Mouse (Mus musculus) kidney, postnatal 36 days (tissue): ENCODE results near the gene Hid1.

Experiments
- DNase-seq, 2 experiments: peaks; one replicate each; pipeline ENCODE4 v3.0.0; 2021 to 2022; ENCODE audit warnings: mixed read lengths in 2 of 2

The Hid1 gene

DNA sequence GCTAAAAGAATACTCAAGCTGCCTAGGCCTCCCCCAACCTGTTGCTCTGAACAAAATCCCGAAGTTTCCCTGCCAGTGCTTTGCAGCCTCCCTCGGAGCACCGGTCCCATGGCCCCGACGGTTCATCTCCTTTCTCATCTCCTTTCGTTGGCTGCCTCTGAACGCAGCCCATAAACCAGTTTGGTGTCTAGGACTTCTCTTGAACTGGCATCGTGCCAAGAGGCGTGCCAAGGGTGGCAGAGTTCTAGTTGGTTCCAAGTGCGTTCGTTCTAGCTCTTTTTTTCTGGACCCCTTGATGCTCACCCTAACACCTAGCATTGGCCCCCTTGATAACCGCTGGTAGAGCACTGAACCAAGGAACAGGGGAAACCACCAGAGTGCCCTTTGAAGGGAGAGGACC, 32.3 kb downstream of the Hid1 start:
- peak; percentile 18 to 71 for DNase-seq

DNA sequence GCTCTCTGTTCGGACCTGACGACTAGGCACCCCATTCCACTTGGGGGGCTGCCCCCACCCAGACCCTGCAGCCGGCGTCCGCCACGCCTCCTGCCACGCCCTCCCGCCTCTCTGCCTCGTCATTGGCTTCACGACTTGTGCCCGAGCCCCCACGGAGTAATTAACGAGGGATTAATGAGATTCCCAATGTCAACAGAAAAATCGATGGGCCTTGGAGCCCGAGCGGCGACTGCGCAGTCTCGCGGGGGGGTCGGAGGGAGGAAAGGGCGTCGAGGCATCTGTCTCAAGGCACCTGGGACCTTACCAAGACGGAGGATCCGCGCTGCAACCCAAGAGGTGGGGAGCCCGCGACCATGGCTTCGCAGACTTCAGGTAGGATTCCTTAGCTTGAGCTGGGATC, 33.0 kb downstream of the Hid1 start, which contains the start of gene Otop3:
Otop3 (plus strand) TSS at position 201 of the 400 bp plus-strand sequence.
- no peak for DNase-seq

DNA sequence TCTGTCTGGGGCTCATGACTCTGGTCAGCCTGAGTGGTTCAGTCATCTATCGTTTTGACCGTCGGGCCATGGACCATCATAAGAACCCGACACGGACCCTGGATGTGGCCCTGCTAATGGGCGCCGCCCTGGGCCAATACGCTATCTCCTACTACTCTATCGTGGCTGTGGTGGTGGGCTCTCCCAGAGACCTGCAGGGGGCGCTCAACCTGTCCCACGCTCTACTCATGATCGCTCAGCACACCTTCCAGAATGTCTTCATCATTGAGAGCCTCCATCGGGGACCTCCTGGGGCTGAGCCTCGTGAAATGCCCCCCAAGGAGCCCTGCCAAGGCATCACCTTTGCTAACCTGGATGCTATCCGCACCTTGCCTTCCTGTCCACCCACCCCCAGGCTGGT, 38.2 kb downstream of the Hid1 start:
- DNase-seq, result peak in 1 of 2 experiments; percentile 34

DNA sequence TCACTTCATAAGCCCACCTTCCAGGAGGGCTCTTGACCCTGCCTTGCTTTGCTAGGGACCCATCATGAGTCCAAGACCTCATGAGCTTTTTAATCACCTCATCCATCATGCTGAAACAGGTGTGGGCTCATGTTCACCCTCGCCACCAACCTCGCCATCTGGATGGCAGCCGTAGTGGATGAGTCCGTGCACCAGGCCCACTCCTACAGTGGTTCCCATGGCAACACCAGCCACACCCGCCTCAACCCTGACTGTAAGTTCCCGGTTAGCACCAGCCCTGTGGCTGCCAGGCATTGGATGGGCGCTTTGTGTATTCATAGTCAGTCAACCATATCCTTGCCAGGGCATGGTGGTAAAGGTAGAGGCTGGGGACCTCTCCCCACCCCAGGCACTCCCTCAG, 40.8 kb downstream of the Hid1 start:
- no peak for DNase-seq

DNA sequence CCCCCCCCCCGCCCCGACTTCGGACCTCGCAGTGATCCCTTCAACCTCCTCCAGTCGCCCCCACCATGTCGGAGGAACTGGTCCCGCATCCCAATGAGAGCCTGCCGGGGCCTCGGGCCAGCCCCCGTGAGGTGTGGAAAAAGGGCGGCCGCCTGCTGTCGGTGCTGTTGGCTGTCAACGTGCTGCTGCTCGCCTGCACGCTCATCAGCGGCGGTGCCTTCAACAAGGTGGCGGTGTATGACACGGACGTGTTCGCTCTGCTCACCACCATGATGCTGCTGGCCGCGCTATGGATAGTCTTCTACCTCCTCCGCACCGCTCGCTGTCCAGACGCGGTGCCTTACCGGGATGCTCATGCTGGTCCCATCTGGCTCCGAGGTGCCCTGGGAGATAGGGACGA, 44.2 kb downstream of the Hid1 start:
- DNase-seq, result no peak

DNA sequence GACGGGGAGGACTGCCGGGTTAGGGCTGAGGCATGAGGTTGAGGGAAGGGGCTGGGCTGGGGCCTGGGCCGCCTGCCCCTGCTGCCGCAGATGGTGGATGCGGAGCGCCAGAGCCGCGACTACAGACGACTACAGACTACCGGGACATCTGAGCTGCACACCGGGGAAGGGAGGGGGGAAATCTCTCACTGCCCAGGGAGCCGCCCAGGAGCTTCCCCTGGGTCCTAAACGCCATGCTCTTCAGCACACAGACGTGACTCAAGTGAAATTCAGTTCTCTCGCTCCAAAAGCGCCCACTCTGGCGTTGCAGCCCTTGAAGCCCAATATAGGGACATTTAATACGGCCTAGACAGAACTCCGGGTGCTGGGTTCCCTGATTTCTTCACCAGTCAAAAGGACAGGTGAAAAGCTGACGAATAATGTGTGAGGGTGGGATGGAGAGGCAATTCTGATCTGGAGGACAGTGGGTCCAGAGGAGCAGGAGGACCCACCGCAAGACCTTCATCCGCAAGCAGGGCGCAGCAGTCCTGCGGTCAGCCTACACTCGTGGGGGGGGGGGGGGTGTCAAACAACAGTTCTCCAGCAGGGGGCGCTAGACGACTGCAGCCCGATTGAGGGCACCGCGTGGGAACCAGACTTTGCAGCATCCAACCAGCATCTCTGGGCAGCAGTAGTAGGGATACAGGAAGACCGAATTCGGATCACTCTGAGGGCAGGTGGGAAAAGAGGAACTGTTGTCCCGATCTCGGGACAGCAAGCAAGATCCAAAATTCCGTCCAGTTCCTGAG, 45.5 kb downstream of the Hid1 start, which contains the start of gene Ush1g:
Ush1g (minus strand) TSS at position 136 of the 788 bp plus-strand sequence.
- peak; percentile 32 to 80 for DNase-seq

DNA sequence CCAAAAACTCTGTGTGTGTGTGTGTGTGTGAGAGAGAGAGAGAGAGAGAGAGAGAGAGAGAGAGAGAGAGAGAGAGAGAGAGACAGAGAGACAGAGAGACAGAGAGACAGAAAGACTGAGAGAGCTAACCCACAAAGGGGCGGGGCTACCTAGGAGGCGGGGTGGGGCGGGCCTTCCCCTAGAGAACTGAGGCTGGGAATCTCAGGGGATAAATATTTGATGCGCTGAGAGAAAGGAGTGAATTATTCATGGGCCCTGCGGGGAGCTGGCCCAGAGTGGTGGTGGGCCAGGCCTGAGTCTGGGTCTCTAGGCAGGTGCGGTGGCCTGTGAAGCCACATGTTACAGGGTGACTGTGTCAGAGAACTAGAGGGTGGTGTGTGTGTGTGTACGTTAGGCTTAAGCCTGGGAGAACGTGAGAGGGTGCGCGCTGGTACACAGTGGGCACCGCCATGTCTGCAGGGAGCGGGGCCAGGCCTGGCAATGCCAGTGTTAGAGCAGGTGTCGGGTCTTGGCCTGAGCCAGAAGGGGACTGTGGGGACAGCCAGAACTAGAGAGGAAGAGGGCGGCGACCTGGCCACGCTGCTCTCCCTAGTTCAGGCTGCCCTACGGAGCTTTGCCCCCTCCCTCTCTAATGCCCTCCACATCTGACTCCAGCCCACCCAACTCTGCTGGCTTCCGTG, 47.7 kb downstream of the Hid1 start:
- DNase-seq, result no peak

DNA sequence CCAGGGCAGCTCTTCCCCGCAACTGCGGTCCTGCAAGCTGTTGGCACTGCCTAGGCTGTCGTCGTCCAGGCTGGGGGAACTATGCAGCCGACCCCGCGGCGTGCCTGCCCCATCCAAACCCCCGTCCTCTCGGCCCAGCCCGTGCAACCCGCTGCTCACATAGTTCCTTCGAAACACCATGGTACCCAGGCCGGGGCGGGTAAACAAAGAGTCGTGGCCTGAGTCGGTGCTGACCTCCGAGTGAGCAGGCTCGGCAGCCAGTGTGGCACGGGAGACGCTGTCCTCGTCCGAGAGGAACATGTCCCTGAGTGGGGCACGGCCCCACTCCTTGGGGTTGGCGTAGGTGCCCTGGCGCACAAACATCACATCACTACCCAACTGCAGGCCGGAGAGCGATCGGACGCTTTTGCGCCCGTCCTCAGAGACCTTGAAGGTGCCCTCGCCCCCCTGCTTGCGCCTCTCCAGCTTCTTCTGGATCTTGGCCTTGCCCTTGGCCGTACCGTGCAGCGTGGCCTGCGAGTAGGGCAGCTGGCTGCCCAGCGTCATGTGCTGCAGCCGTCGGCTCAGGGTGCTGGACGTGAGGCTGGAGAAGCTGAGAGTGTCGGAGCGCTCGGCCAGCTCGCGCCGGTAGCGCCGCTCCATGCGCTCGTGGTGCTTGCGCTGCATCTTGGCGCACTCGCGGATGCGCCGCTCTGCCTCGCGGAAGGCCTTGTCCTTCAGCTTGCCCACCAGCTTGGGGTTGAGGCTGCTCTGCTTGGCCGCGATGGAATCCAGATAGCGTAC, 49.1 kb downstream of the Hid1 start:
- DNase-seq, result no peak

DNA sequence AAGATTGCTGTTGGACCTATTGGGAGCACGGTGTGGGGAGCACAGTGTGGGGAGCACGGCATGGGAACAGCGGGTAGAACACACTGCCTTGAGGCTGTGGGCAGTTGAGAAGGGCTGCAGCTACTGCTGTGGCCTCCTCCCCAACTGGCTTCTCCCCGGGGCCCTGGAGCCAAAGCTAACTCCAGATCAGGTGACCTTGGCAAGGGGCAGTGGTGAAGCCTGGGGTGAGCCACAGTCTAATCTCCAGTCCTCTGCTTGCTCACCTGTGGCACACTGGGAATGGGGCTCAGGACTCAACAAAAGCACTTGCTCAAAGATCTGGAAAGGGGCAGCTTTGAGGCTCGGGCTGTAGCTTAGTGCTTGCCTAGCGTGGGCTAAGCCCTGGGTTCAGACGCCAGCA, 50.4 kb downstream of the Hid1 start:
- DNase-seq, result no peak

DNA sequence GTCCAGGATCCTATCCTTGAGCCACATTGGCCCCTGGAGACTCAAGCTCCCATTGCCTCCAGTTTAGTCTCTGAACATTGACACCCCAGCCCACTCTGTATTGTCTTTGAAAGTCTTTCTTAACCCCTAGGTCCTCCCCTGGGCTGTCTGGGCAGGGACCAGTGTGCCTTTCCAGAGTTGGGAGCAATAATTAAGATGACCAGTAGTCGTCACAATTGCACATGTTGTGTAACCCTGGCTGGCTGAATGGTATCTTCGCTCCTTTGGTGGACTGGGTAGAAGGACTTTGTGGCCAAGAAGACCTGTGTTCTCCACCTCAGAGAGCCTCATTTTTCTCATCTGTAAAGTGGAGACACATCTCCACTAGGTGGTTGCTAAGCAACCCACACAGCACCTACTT, 53.3 kb downstream of the Hid1 start:
- DNase-seq, result peak in 1 of 2 experiments; percentile 27

DNA sequence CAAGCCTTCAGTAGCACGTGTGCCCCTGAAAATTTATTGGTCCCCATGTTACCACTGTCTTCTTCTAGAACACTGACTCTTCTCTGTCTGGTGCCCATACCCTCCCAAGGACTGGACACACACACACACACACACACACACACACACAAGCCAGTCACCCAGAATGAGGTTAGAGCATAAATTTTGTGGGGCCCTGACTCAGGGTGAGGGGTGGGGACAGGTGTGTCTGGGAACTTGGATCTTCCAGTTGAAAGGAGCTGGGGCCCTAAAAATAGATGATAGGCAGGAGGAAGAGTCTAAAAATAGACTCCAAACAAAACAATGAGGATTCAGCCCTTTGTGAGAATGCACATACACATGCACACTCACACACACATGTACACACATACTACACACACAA, 58.8 kb downstream of the Hid1 start:
- DNase-seq, result no peak

DNA sequence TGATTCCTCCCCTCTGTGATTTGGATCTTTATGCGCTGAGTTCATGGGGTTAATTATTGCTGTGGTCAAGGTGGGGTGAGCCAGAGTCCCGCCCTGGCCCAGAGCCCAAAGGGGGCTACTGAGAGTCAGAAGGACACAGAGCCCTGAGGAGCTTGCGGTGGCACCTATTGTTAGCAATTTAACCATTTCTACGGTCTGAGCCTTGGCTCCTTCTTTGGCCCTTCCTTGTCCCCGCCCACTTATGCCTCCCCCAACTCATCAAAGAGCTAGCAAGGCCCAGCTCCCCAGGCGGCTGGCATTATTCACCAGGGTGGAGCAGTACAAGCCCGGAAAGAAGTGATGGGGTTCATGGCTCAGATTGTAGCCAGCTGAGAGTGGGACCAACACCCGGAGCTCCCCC, 60.7 kb downstream of the Hid1 start, which contains the start of gene Otop2:
Otop2 (plus strand) TSS at position 301 of the 400 bp plus-strand sequence.
- no peak for DNase-seq

DNA sequence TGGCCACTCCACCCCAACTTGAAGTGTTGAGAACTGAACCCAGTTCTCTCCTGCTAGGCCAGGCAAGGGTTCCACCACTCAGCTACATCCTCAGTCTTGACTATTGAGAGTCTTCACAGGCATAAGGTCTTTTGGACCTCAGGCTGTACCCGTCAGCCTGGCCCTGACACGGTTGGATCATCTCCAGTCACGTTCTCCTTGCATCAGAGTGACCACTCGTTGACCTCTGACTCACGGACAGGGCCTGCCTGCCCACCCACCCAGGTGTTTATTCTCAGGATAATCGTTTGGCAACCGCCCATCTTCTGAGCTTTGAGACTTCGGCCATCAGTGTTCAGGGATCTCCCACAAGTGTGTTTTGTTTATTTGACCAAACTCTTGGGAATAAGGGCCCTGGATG, 64.4 kb downstream of the Hid1 start:
- no peak for DNase-seq

DNA sequence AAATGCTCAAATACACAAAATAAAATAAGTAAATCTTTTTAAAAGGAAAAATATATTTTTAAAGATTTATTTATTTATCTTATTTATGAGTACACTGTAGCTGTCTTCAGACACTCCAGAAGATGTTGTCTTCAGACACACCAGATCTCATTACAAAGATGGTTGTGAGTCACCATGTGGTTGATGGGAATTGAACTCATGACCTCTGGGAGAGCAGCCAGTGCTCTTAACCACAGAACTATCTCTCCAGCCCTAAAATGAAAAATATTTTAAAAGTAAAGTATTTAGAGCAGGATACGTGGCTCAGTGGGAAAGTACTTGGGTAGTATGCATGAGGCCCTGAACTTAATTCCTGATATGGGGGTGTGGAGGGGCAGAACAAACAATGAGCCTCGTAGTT, 66.2 kb downstream of the Hid1 start:
- no peak for DNase-seq

DNA sequence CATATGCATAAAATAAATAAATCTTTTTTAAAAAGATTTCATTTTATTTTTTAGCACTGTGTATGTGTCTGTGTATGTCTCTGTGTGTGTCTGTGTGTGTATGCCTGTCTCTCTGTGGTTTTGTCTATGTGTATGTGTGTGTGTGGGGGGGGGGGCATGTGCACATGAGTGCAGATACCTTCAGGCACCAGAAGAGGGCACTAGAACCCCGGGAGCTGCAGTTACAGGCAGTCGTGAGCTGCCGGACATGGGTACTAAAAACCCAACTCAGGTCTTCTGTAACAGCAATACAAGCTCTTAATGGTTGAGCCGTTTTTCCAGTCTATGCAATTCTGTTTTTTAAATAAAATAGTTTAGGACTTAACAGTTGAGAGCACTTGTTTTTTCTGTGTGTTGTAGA, 66.8 kb downstream of the Hid1 start:
- no peak for DNase-seq

DNA sequence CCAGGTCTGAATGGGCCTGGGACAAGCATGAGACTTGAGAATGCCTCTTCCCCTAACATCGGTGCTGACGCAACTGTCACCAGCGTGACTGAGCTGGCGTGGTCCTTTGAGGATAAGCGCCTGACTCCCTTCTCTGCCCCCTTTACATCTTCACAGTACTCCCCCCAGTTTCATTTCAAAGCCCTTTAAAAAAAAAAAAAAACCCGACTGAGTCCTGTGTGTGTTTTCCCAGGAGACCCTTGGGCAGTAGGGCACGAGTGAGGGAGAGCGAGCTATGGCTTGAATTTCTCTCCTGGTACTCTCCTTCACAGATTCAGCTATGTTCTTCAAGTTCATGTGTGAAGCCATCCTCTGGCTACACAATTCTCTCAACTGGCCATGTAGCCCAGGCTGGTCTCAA, 69.4 kb downstream of the Hid1 start:
- DNase-seq, result no peak
